Mouse (Mus musculus) colon, adult 2 months (tissue): ENCODE measurements around the gene Pclo. TPM values are rescaled to one million over a fixed set of nuclear protein-coding genes. Genes with fewer than 3 reads are reported as not detected.

Experiments used
- polyA plus RNA-seq: library from polyadenylated mRNA; depleted of rRNA; stranded (reverse); fragments of >200 nt; gene quantifications from 2 replicates; pipeline ENCODE4 v1.2.3, GENCODE M21; 2012; rRNA removed

Gene Pclo
- polyA plus RNA-seq, result 0.08 and 0.10 TPM in 2 replicates

GRCm38 (mm10) chr5:14514631-14515523 is at the start of gene Pclo:
Gene Pclo (plus strand): TSS chr5:14514918.

